In genomic region chr11:116432593-116433355, GRCm38 (mm10) we compare ENCODE assay signal across 11 mouse cellular contexts. TPM values are rescaled to one million over a fixed set of nuclear protein-coding genes. Genes with fewer than 3 reads are reported as not detected.
A peak's percentile ranks its signal among the peaks of the same experiment; 100 is the strongest.
DNase-seq lines count a peak whose midpoint lies in the region; ATAC-seq and TF ChIP-seq lines count a peak whose summit lies in the region.
"Had no signal": no experiment of that assay in that cellular context is flagged by ENCODE, and none has a peak within 500 bp of the region (broad histone marks: within the 10 kb centered on the region; RNA-seq: fewer than 3 reads in every experiment).

No protein-coding gene starts in this region.

- peaks cover 35% of the 10 kb centered on the region for H3K4me1 ChIP-seq in heart, postnatal 0 days (ENCODE audit: control insufficient read depth, insufficient read depth)
- peaks cover 38% of the 10 kb centered on the region for H3K4me1 ChIP-seq in midbrain, embryonic 13.5 days (replicated peaks)
- H3K4me1 ChIP-seq in midbrain, embryonic 14.5 days (ENCODE audit: control insufficient read depth, insufficient read depth, low read length), result peaks cover 21% of the 10 kb centered on the region
- H3K4me1 ChIP-seq in limb, embryonic 10.5 days, result peaks cover 47% of the 10 kb centered on the region
- peaks cover 47% of the 10 kb centered on the region for H3K4me1 ChIP-seq in stomach, embryonic 16.5 days (ENCODE audit: control insufficient read depth, insufficient read depth, low read length)

- 62% methylated on average over 8 of the region's 8 CpGs for WGBS in heart, postnatal 0 days
- 64% methylated on average over 8 of the region's 8 CpGs for WGBS in midbrain, embryonic 13.5 days
- WGBS in midbrain, embryonic 14.5 days, result 63% methylated on average over 8 of the region's 8 CpGs
- WGBS in limb, embryonic 10.5 days, result 76% methylated on average over 8 of the region's 8 CpGs
- 60% methylated on average over 8 of the region's 8 CpGs for WGBS in stomach, embryonic 16.5 days

- TF ChIP-seq EP300 in heart, postnatal 0 days (IDR thresholded peaks at IDR 0.05; ENCODE audit: low read depth), result no peak

- H3K36me3 ChIP-seq in heart, postnatal 0 days (replicated peaks; ENCODE audit: control insufficient read depth, insufficient read depth, low read length), result peaks cover 12% of the 10 kb centered on the region; the same call in 1 of the 2 replicates
- peaks cover 21% of the 10 kb centered on the region for H3K36me3 ChIP-seq in midbrain, embryonic 13.5 days
- H3K36me3 ChIP-seq in midbrain, embryonic 14.5 days (ENCODE audit: control insufficient read depth, insufficient read depth, low read length), result peaks cover 18% of the 10 kb centered on the region
- H3K36me3 ChIP-seq in limb, embryonic 10.5 days, result peaks cover 27% of the 10 kb centered on the region
- H3K36me3 ChIP-seq in stomach, embryonic 16.5 days (ENCODE audit: control insufficient read depth, insufficient read depth, low read length), result no peaks in the 10 kb centered on the region

- peak overlapping the region; percentile 32; the same call in 1 of the 2 replicates for H3K4me2 ChIP-seq in heart, postnatal 0 days (ENCODE audit: low read depth, low read length)
- H3K4me2 ChIP-seq in midbrain, embryonic 13.5 days (replicated peaks), result 0 out of 2 replicates have a peak overlapping the region, but pooled peaks have one; percentile 13
- H3K4me2 ChIP-seq in midbrain, embryonic 14.5 days (ENCODE audit: low read length), result no peak overlapping the region
- H3K4me2 ChIP-seq in stomach, embryonic 16.5 days (ENCODE audit: low read depth, low read length), result peak overlapping the region; percentile 48

- H3K27ac ChIP-seq in heart, postnatal 0 days (ENCODE audit: low read depth), result peak overlapping the region; percentile 30; the same call in 1 of the 2 replicates
- H3K27ac ChIP-seq in midbrain, embryonic 13.5 days, result no peak overlapping the region
- no peak overlapping the region for H3K27ac ChIP-seq in midbrain, embryonic 14.5 days (replicated peaks; ENCODE audit: low read depth, low read length)
- peak overlapping the region; percentile 98 for H3K27ac ChIP-seq in limb, embryonic 10.5 days
- H3K27ac ChIP-seq in stomach, embryonic 16.5 days (ENCODE audit: low read length), result peak overlapping the region; percentile 96
- H3K27ac ChIP-seq: hindbrain, embryonic 15.5 days had no signal

- H3K27me3 ChIP-seq in heart, postnatal 0 days (ENCODE audit: control insufficient read depth, insufficient read depth, low read length), result no peaks in the 10 kb centered on the region
- no peaks in the 10 kb centered on the region for H3K27me3 ChIP-seq in midbrain, embryonic 13.5 days
- no peaks in the 10 kb centered on the region for H3K27me3 ChIP-seq in midbrain, embryonic 14.5 days (ENCODE audit: control insufficient read depth, insufficient read depth, low read length)
- no peaks in the 10 kb centered on the region for H3K27me3 ChIP-seq in limb, embryonic 10.5 days (ENCODE audit: low read depth, poor library complexity, severe bottlenecking)
- no peaks in the 10 kb centered on the region for H3K27me3 ChIP-seq in stomach, embryonic 16.5 days (ENCODE audit: control insufficient read depth, insufficient read depth, low read length)
- H3K27me3 ChIP-seq: hindbrain, embryonic 15.5 days; Patski had no signal

- TF ChIP-seq CTCF in heart, postnatal 0 days (IDR thresholded peaks at IDR 0.05; ENCODE audit: low read depth), result no peak

- DNase-seq in heart, postnatal 0 days (ENCODE audit: low spot score), result no peak
- no peak for DNase-seq in heart, adult 11 months
- no peak for DNase-seq in midbrain, embryonic 14.5 days
- DNase-seq in limb, embryonic 10.5 days (ENCODE audit: low spot score), result no peak
- no peak for DNase-seq in thymus, postnatal 0 days (ENCODE audit: low spot score)
- no peak for DNase-seq in gastrocnemius, postnatal 10 days
- DNase-seq: cerebellum, postnatal 10 days had no signal

- H3K9me3 ChIP-seq in heart, postnatal 0 days (replicated peaks; ENCODE audit: control insufficient read depth, low read length), result no peaks in the 10 kb centered on the region
- H3K9me3 ChIP-seq in midbrain, embryonic 13.5 days, result no peaks in the 10 kb centered on the region
- H3K9me3 ChIP-seq in midbrain, embryonic 14.5 days (ENCODE audit: control insufficient read depth, low read length), result no peaks in the 10 kb centered on the region
- no peaks in the 10 kb centered on the region for H3K9me3 ChIP-seq in limb, embryonic 10.5 days (replicated peaks)
- H3K9me3 ChIP-seq in stomach, embryonic 16.5 days (replicated peaks; ENCODE audit: control insufficient read depth, low read length), result no peaks in the 10 kb centered on the region
- H3K9me3 ChIP-seq: hindbrain, embryonic 15.5 days had no signal

- H3K4me3 ChIP-seq in heart, postnatal 0 days (ENCODE audit: low read depth, low read length), result no peak overlapping the region
- no peak overlapping the region for H3K4me3 ChIP-seq in midbrain, embryonic 13.5 days (replicated peaks)
- no peak overlapping the region for H3K4me3 ChIP-seq in midbrain, embryonic 14.5 days (replicated peaks; ENCODE audit: low read depth, low read length)
- H3K4me3 ChIP-seq in limb, embryonic 10.5 days, result peak overlapping the region; percentile 99; the same call in 1 of the 2 replicates
- no peak overlapping the region; the same call in 1 of the 2 replicates for H3K4me3 ChIP-seq in stomach, embryonic 16.5 days (replicated peaks; ENCODE audit: low read length)
- H3K4me3 ChIP-seq: hindbrain, embryonic 15.5 days had no signal

- no peak overlapping the region for H3K9ac ChIP-seq in heart, postnatal 0 days (replicated peaks; ENCODE audit: low read depth, low read length)
- no peak overlapping the region for H3K9ac ChIP-seq in midbrain, embryonic 13.5 days (replicated peaks)
- no peak overlapping the region for H3K9ac ChIP-seq in midbrain, embryonic 14.5 days (replicated peaks; ENCODE audit: low read length)
- H3K9ac ChIP-seq in stomach, embryonic 16.5 days (ENCODE audit: low read length), result no peak overlapping the region
- H3K9ac ChIP-seq: hindbrain, embryonic 15.5 days had no signal

- no peak for ATAC-seq in heart, postnatal 0 days (ENCODE audit: insufficient read depth, low read depth)
- ATAC-seq in midbrain, embryonic 13.5 days, result no peak
- no peak for ATAC-seq in midbrain, embryonic 14.5 days (ENCODE audit: low FRiP score, low TSS enrichment)
- no peak for ATAC-seq in stomach, embryonic 16.5 days (ENCODE audit: insufficient read depth, low FRiP score)

RNA-seq across cellular contexts. Expression of gene Ubald2, which starts 1.1 kb away (rescaled TPM):
- total RNA-seq in heart, postnatal 0 days (2014; rRNA removed; ENCODE audit: low replicate concordance), result 48.3 and 161 TPM in 2 replicates
- polyA plus RNA-seq in heart, postnatal 0 days (2015; fragmentation: Nextera tagmentation; extraction: Ambion mirVana), result 32.3 and 41.9 TPM in 2 replicates
- polyA plus RNA-seq in midbrain, embryonic 13.5 days (2015; fragmentation: Nextera tagmentation; extraction: Ambion mirVana), result 47.7 and 50.3 TPM in 2 replicates
- polyA plus RNA-seq in midbrain, embryonic 14.5 days (2014; fragmentation: Nextera tagmentation; extraction: Ambion mirVana), result 77.5 and 87.8 TPM in 2 replicates
- 44.1 and 51.8 TPM in 2 replicates for polyA plus RNA-seq in limb, embryonic 10.5 days (2016; fragmentation: Nextera tagmentation; extraction: Ambion mirVana)
- 30.2 and 34.8 TPM in 2 replicates for polyA plus RNA-seq in stomach, embryonic 16.5 days (2015; fragmentation: Nextera tagmentation; extraction: Ambion mirVana)
- 81.9 and 82.9 TPM in 2 replicates for polyA plus RNA-seq in thymus, postnatal 0 days (2015; fragmentation: Nextera tagmentation; extraction: Ambion mirVana)
- 10 to 100 TPM; 48.1 to 54.4 TPM for total RNA-seq in gastrocnemius, postnatal 10 days (2021)

RNA-seq across cellular contexts. Expression of gene Rnf157, which starts 19.9 kb away (rescaled TPM):
- 10.8 and 11.4 TPM in 2 replicates for total RNA-seq in heart, postnatal 0 days (2014; rRNA removed; ENCODE audit: low replicate concordance)
- 2.2 and 3.5 TPM in 2 replicates for polyA plus RNA-seq in heart, postnatal 0 days (2015; fragmentation: Nextera tagmentation; extraction: Ambion mirVana)
- 25.7 and 31.3 TPM in 2 replicates for polyA plus RNA-seq in midbrain, embryonic 13.5 days (2015; fragmentation: Nextera tagmentation; extraction: Ambion mirVana)
- 45.5 and 50.2 TPM in 2 replicates for polyA plus RNA-seq in midbrain, embryonic 14.5 days (2014; fragmentation: Nextera tagmentation; extraction: Ambion mirVana)
- polyA plus RNA-seq in limb, embryonic 10.5 days (2016; fragmentation: Nextera tagmentation; extraction: Ambion mirVana), result 11.1 and 18.3 TPM in 2 replicates
- 5.2 TPM in 2 replicates for polyA plus RNA-seq in stomach, embryonic 16.5 days (2015; fragmentation: Nextera tagmentation; extraction: Ambion mirVana)
- 52.3 and 56.7 TPM in 2 replicates for polyA plus RNA-seq in thymus, postnatal 0 days (2015; fragmentation: Nextera tagmentation; extraction: Ambion mirVana)
- total RNA-seq in gastrocnemius, postnatal 10 days (2021), result 10 to 100 TPM; 43.1 to 43.3 TPM

RNA-seq across cellular contexts. Expression of gene Qrich2, which starts 33.3 kb away (rescaled TPM):
- 0.23 TPM in 1 of 2 replicates, not detected in the other for total RNA-seq in heart, postnatal 0 days (2014; rRNA removed; ENCODE audit: low replicate concordance)
- not detected in 2 replicates for polyA plus RNA-seq in heart, postnatal 0 days (2015; fragmentation: Nextera tagmentation; extraction: Ambion mirVana)
- polyA plus RNA-seq in midbrain, embryonic 13.5 days (2015; fragmentation: Nextera tagmentation; extraction: Ambion mirVana), result not detected in 2 replicates
- polyA plus RNA-seq in midbrain, embryonic 14.5 days (2014; fragmentation: Nextera tagmentation; extraction: Ambion mirVana), result 0.09 TPM in 1 of 2 replicates, not detected in the other
- 0.36 and 0.44 TPM in 2 replicates for polyA plus RNA-seq in limb, embryonic 10.5 days (2016; fragmentation: Nextera tagmentation; extraction: Ambion mirVana)
- polyA plus RNA-seq in stomach, embryonic 16.5 days (2015; fragmentation: Nextera tagmentation; extraction: Ambion mirVana), result 0.20 and 0.53 TPM in 2 replicates
- polyA plus RNA-seq in thymus, postnatal 0 days (2015; fragmentation: Nextera tagmentation; extraction: Ambion mirVana), result 0.05 and 0.35 TPM in 2 replicates
- not detected for total RNA-seq in gastrocnemius, postnatal 10 days (2021)

Comparison
In these comparisons a context has a peak if more than half of its experiments do, and no peak if none do; other contexts are left out.
1. H3K27ac ChIP-seq: peak in heart, postnatal 0 days (single experiment), limb, embryonic 10.5 days (single experiment) and stomach, embryonic 16.5 days (single experiment); none in midbrain, embryonic 13.5 days (single experiment) and midbrain, embryonic 14.5 days (single experiment).